Mouse (Mus musculus) kidney, adult 2 months (tissue): Measurements from ENCODE around the gene Crk.

ENCODE experiments used
- CTCF ChIP-seq: fragments of 200-500 bp; conservative IDR thresholded peaks from 2 replicates; pipeline ENCODE4 v1.5.1; 2011; ENCODE audit warnings: low read depth, mild to moderate bottlenecking, control low read depth, low read length, moderate library complexity, mixed read lengths; ENCODE audit not compliant: insufficient read depth, insufficient read length
- POLR2A ChIP-seq: fragments of 200-500 bp; IDR thresholded peaks from one replicate; pipeline ENCODE4 v1.6.1; 2011; ENCODE audit warnings: low read depth, low read length, control low read depth

DNA sequence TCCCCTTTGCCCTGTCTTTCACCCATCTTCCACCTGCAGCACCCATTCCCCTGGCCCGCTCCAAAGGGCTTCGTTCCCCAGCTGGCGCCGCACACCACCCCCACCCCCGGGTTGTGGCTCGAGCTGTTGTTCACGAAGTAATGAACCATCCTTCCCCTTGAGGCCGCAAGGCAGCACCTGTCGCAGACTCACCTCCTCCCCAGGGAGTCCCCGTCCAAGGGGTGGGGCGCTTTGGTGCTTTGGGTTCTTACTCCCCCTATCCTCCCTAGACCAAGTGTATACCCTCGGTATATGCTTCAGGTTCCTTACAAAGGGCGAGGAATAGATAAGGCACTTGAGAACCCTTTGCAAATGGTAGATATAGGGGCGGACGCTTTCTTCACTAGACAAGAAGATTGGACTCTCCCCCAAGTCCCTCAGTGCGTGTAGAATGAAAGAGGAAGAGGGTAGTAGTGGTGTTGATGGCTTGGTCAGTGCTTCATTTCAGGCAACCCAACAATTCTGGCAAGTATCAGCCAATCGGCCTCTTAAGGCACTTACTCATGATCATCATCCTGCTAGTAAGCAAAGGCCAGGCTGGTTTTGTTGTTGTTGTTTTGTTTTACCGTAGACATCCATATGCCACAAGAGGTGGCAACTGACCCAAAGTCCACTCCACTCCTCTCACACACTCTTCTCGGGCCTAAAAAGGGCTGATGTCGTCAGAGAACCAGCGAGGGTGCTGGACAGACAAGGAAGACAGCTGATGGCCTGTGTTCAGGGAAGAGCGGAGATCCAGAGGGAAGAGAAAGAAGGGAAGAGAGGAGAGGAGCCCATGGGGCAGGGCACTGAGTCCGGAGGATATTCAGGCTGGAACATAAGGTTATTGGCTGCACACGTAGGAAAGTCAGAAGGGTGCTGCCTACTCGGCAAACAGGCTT is 24.3 kb upstream of the Crk start:
- TF ChIP-seq CTCF (no peak), POLR2A (no peak)
